30 mouse cellular contexts compared by ENCODE assay signal in the genomic region with DNA sequence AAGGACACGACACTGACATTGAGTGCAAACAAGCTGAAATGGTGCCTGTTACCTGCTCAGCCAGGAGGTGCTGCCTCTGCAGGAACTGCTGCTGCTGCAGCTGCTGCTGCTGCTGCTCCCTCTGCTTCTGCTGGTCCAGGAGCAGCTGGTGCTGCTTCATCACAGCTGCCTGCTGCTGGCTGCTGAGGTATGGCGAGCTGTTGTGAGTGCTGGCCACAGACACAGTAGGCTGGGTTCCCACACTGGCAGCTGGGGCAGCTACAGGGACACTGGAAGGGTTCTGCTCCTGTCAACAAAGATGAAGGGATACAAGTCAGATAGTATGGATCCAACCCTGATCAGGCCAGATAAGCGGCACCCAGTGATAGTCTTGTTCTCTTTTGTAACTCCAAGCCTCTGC. TPM values are rescaled to one million over a fixed set of nuclear protein-coding genes. Genes with fewer than 3 reads are reported as not detected.
DNase-seq lines count a peak whose midpoint lies in the region; ATAC-seq and TF ChIP-seq lines count a peak whose summit lies in the region.
"Had no signal": no experiment of that assay in that cellular context is flagged by ENCODE, and none has a peak within 500 bp of the region (broad histone marks: within the 10 kb centered on the region; RNA-seq: fewer than 3 reads in every experiment).

No protein-coding gene starts in this region.

- ATAC-seq in intestine, postnatal 0 days: no peak
- ATAC-seq in intestine, embryonic 16.5 days: no peak
- peak; percentile 75 for ATAC-seq in lung, embryonic 16.5 days (ENCODE audit: low read depth)
- peak; percentile 46 for ATAC-seq in lung, postnatal 0 days
- no peak for ATAC-seq in cerebellum, adult (ENCODE audit: insufficient number of reproducible peaks, low FRiP score, low TSS enrichment)
- ATAC-seq: forebrain, embryonic 15.5 days; hindbrain, postnatal 0 days had no signal

- no peaks in the 10 kb centered on the region for H3K4me1 ChIP-seq in intestine, postnatal 0 days (replicated peaks; ENCODE audit: control insufficient read depth, insufficient read depth, low read length)
- H3K4me1 ChIP-seq in intestine, embryonic 16.5 days (ENCODE audit: control insufficient read depth, insufficient read depth, low read length): no peaks in the 10 kb centered on the region
- no peaks in the 10 kb centered on the region for H3K4me1 ChIP-seq in lung, embryonic 16.5 days (replicated peaks; ENCODE audit: control insufficient read depth, insufficient read depth, low read length)
- no peaks in the 10 kb centered on the region for H3K4me1 ChIP-seq in lung, postnatal 0 days (ENCODE audit: insufficient read depth, low read depth, low read length)
- H3K4me1 ChIP-seq: embryonic facial prominence, embryonic 10.5 days; embryonic facial prominence, embryonic 13.5 days; forebrain, embryonic 12.5 days; forebrain, embryonic 15.5 days; heart, embryonic 12.5 days; heart, embryonic 15.5 days; hindbrain, embryonic 10.5 days; hindbrain, embryonic 13.5 days had no signal

- no peaks in the 10 kb centered on the region for H3K27me3 ChIP-seq in intestine, postnatal 0 days (replicated peaks; ENCODE audit: control insufficient read depth, insufficient read depth, low read length)
- H3K27me3 ChIP-seq in intestine, embryonic 16.5 days (replicated peaks; ENCODE audit: control insufficient read depth, insufficient read depth, low read length): no peaks in the 10 kb centered on the region
- H3K27me3 ChIP-seq in lung, embryonic 16.5 days (ENCODE audit: control insufficient read depth, insufficient read depth, low read depth, low read length): no peaks in the 10 kb centered on the region
- no peaks in the 10 kb centered on the region for H3K27me3 ChIP-seq in lung, postnatal 0 days (replicated peaks; ENCODE audit: insufficient read depth, low read length)
- H3K27me3 ChIP-seq: CH12.LX; embryonic facial prominence, embryonic 13.5 days; forebrain, embryonic 12.5 days; forebrain, embryonic 15.5 days; heart, embryonic 12.5 days; heart, embryonic 15.5 days; hindbrain, embryonic 13.5 days had no signal

- no peak overlapping the region for H3K4me3 ChIP-seq in intestine, postnatal 0 days (ENCODE audit: low read depth, low read length)
- no peak overlapping the region for H3K4me3 ChIP-seq in intestine, embryonic 16.5 days (ENCODE audit: low read length)
- no peak overlapping the region for H3K4me3 ChIP-seq in lung, embryonic 16.5 days (ENCODE audit: low read length)
- no peak overlapping the region for H3K4me3 ChIP-seq in lung, postnatal 0 days (ENCODE audit: low read depth, low read length)
- H3K4me3 ChIP-seq: embryonic facial prominence, embryonic 10.5 days; embryonic facial prominence, embryonic 13.5 days; erythroblast, embryonic 14.5 days; forebrain, embryonic 12.5 days; forebrain, embryonic 15.5 days; heart, embryonic 12.5 days; heart, embryonic 15.5 days; hindbrain, embryonic 10.5 days; hindbrain, embryonic 13.5 days had no signal

- 0 out of 2 replicates have a peak overlapping the region, but pooled peaks have one; percentile 17 for H3K27ac ChIP-seq in intestine, postnatal 0 days (ENCODE audit: low read depth, low read length)
- no peak overlapping the region for H3K27ac ChIP-seq in intestine, embryonic 16.5 days (ENCODE audit: low read length)
- no peak overlapping the region for H3K27ac ChIP-seq in lung, embryonic 16.5 days (ENCODE audit: low read length)
- no peak overlapping the region for H3K27ac ChIP-seq in lung, postnatal 0 days (ENCODE audit: low read length)
- H3K27ac ChIP-seq: embryonic facial prominence, embryonic 10.5 days; embryonic facial prominence, embryonic 13.5 days; forebrain, embryonic 12.5 days; forebrain, embryonic 15.5 days; heart, embryonic 15.5 days; hindbrain, embryonic 10.5 days; hindbrain, embryonic 13.5 days; hindbrain, postnatal 0 days had no signal

- peaks cover 73% of the 10 kb centered on the region for H3K36me3 ChIP-seq in intestine, postnatal 0 days (ENCODE audit: control insufficient read depth, insufficient read depth)
- peaks cover 30% of the 10 kb centered on the region for H3K36me3 ChIP-seq in intestine, embryonic 16.5 days (ENCODE audit: control insufficient read depth, insufficient read depth, low read length)
- peaks cover 64% of the 10 kb centered on the region for H3K36me3 ChIP-seq in lung, embryonic 16.5 days (ENCODE audit: control insufficient read depth, insufficient read depth, low read length)
- H3K36me3 ChIP-seq in lung, postnatal 0 days (ENCODE audit: insufficient read depth, low read length): peaks cover 49% of the 10 kb centered on the region

- H3K4me2 ChIP-seq in intestine, postnatal 0 days (replicated peaks; ENCODE audit: low read depth): no peak overlapping the region
- no peak overlapping the region for H3K4me2 ChIP-seq in intestine, embryonic 16.5 days (ENCODE audit: low read depth, low read length)
- H3K4me2 ChIP-seq in lung, embryonic 16.5 days (ENCODE audit: low read depth, low read length): no peak overlapping the region
- H3K4me2 ChIP-seq in lung, postnatal 0 days (replicated peaks; ENCODE audit: low read depth, low read length): no peak overlapping the region
- H3K4me2 ChIP-seq: embryonic facial prominence, embryonic 13.5 days; forebrain, embryonic 12.5 days; forebrain, embryonic 15.5 days; heart, embryonic 12.5 days; heart, embryonic 15.5 days; hindbrain, embryonic 13.5 days had no signal

- TF ChIP-seq EP300 in lung, postnatal 0 days (IDR thresholded peaks at IDR 0.05): no peak

- no peak overlapping the region for H3K9ac ChIP-seq in intestine, postnatal 0 days (ENCODE audit: low read depth, low read length)
- no peak overlapping the region for H3K9ac ChIP-seq in intestine, embryonic 16.5 days (ENCODE audit: low read depth, low read length)
- H3K9ac ChIP-seq in lung, embryonic 16.5 days (ENCODE audit: low read length): no peak overlapping the region
- H3K9ac ChIP-seq in lung, postnatal 0 days (replicated peaks; ENCODE audit: low read depth): no peak overlapping the region
- H3K9ac ChIP-seq: embryonic facial prominence, embryonic 13.5 days; forebrain, embryonic 12.5 days; forebrain, embryonic 15.5 days; heart, embryonic 12.5 days; heart, embryonic 15.5 days; hindbrain, embryonic 13.5 days had no signal

- DNase-seq in lung, postnatal 14 days: no peak
- peak; percentile 38 for DNase-seq in lung, postnatal 0 days (ENCODE audit: low spot score)
- DNase-seq in lung, postnatal 4 days: peak; percentile 43 to 86
- DNase-seq in thymus, postnatal 4 days: no peak
- DNase-seq: adrenal gland, adult 2 months; adrenal gland, postnatal 14 days; B cell, adult 2 months; cerebellum, adult 11-12 months; cerebellum, adult 8-10 months; cerebellum, postnatal 10 days; cerebellum, postnatal 36 days; embryo, embryonic 11 days; heart, adult 11 months; heart, postnatal 10 days; heart, postnatal 36 days had no signal

- 87% methylated on average over 3 of the region's 3 CpGs for WGBS in intestine, postnatal 0 days
- 84% methylated on average over 3 of the region's 3 CpGs for WGBS in intestine, embryonic 16.5 days
- 78% methylated on average over 3 of the region's 3 CpGs for WGBS in lung, embryonic 16.5 days
- WGBS in lung, postnatal 0 days: 73% methylated on average over 3 of the region's 3 CpGs

- no peaks in the 10 kb centered on the region for H3K9me3 ChIP-seq in intestine, postnatal 0 days (ENCODE audit: control insufficient read depth)
- H3K9me3 ChIP-seq in intestine, embryonic 16.5 days (ENCODE audit: control insufficient read depth, low read length): no peaks in the 10 kb centered on the region
- no peaks in the 10 kb centered on the region for H3K9me3 ChIP-seq in lung, embryonic 16.5 days (ENCODE audit: control insufficient read depth, low read length)
- H3K9me3 ChIP-seq in lung, postnatal 0 days (ENCODE audit: low read length): no peaks in the 10 kb centered on the region
- H3K9me3 ChIP-seq: embryonic facial prominence, embryonic 10.5 days; embryonic facial prominence, embryonic 13.5 days; forebrain, embryonic 12.5 days; forebrain, embryonic 15.5 days; heart, embryonic 12.5 days; heart, embryonic 15.5 days; hindbrain, embryonic 10.5 days; hindbrain, embryonic 13.5 days had no signal

- no peak for TF ChIP-seq CTCF in intestine, postnatal 0 days (IDR thresholded peaks at IDR 0.05; ENCODE audit: low read depth)
- TF ChIP-seq CTCF in lung, postnatal 0 days (IDR thresholded peaks at IDR 0.05): no peak

RNA-seq across cellular contexts. Expression of gene Ltc4s, which starts 24.8 kb away (rescaled TPM):
- polyA plus RNA-seq in intestine, postnatal 0 days (2015; fragmentation: Nextera tagmentation; extraction: Ambion mirVana): 39.5 and 54.4 TPM in 2 replicates
- polyA plus RNA-seq in intestine, embryonic 16.5 days (2015; fragmentation: Nextera tagmentation; extraction: Ambion mirVana): 4.3 and 5.1 TPM in 2 replicates
- 2.7 and 3.6 TPM in 2 replicates for polyA plus RNA-seq in lung, embryonic 16.5 days (2015; fragmentation: Nextera tagmentation; extraction: Ambion mirVana)
- 21.8 and 21.9 TPM in 2 replicates for polyA plus RNA-seq in lung, postnatal 0 days (2015; fragmentation: Nextera tagmentation; extraction: Ambion mirVana)
- polyA plus RNA-seq: erythroblast, embryonic 14.5 days had no signal

RNA-seq across cellular contexts. Expression of gene Maml1, which starts 28.9 kb away (rescaled TPM):
- 2.5 and 2.6 TPM in 2 replicates for polyA plus RNA-seq in intestine, postnatal 0 days (2015; fragmentation: Nextera tagmentation; extraction: Ambion mirVana)
- polyA plus RNA-seq in intestine, embryonic 16.5 days (2015; fragmentation: Nextera tagmentation; extraction: Ambion mirVana): 2.9 and 3.0 TPM in 2 replicates
- polyA plus RNA-seq in lung, embryonic 16.5 days (2015; fragmentation: Nextera tagmentation; extraction: Ambion mirVana): 5.2 and 5.9 TPM in 2 replicates
- 5.2 and 6.2 TPM in 2 replicates for polyA plus RNA-seq in lung, postnatal 0 days (2015; fragmentation: Nextera tagmentation; extraction: Ambion mirVana)

RNA-seq across cellular contexts. Expression of gene Mgat4b, which starts 52.5 kb away (rescaled TPM):
- 33.2 and 35.0 TPM in 2 replicates for polyA plus RNA-seq in intestine, postnatal 0 days (2015; fragmentation: Nextera tagmentation; extraction: Ambion mirVana)
- polyA plus RNA-seq in intestine, embryonic 16.5 days (2015; fragmentation: Nextera tagmentation; extraction: Ambion mirVana): 7.6 and 8.2 TPM in 2 replicates
- 5.8 and 7.3 TPM in 2 replicates for polyA plus RNA-seq in lung, embryonic 16.5 days (2015; fragmentation: Nextera tagmentation; extraction: Ambion mirVana)
- polyA plus RNA-seq in lung, postnatal 0 days (2015; fragmentation: Nextera tagmentation; extraction: Ambion mirVana): 43.4 and 44.4 TPM in 2 replicates

RNA-seq across cellular contexts. Expression of gene Sqstm1, which starts 52.6 kb away (rescaled TPM):
- polyA plus RNA-seq in intestine, postnatal 0 days (2015; fragmentation: Nextera tagmentation; extraction: Ambion mirVana): 197 and 213 TPM in 2 replicates
- 193 and 196 TPM in 2 replicates for polyA plus RNA-seq in intestine, embryonic 16.5 days (2015; fragmentation: Nextera tagmentation; extraction: Ambion mirVana)
- 257 and 295 TPM in 2 replicates for polyA plus RNA-seq in lung, embryonic 16.5 days (2015; fragmentation: Nextera tagmentation; extraction: Ambion mirVana)
- polyA plus RNA-seq in lung, postnatal 0 days (2015; fragmentation: Nextera tagmentation; extraction: Ambion mirVana): 405 and 426 TPM in 2 replicates

Comparison
In these comparisons a context has a peak if more than half of its experiments do, and no peak if none do; other contexts are left out.
1. DNase-seq: peak in lung, postnatal 0 days (single experiment) and lung, postnatal 4 days (2 of 2); none in lung, postnatal 14 days (single experiment) and thymus, postnatal 4 days (single experiment).
2. ATAC-seq: peak in lung, embryonic 16.5 days (single experiment) and lung, postnatal 0 days (single experiment); none in intestine, postnatal 0 days (single experiment), intestine, embryonic 16.5 days (single experiment) and cerebellum, adult (single experiment).